Mouse (Mus musculus): ENCODE results near the gene Anapc7. TPM values are rescaled to one million over a fixed set of nuclear protein-coding genes. Genes with fewer than 3 reads are reported as not detected.

Gene Anapc7
- polyA plus RNA-seq (2017; shearing (Covaris generic)) = 10 to 100 TPM; 12.5 to 18.2 (median 16.3) TPM

DNA sequence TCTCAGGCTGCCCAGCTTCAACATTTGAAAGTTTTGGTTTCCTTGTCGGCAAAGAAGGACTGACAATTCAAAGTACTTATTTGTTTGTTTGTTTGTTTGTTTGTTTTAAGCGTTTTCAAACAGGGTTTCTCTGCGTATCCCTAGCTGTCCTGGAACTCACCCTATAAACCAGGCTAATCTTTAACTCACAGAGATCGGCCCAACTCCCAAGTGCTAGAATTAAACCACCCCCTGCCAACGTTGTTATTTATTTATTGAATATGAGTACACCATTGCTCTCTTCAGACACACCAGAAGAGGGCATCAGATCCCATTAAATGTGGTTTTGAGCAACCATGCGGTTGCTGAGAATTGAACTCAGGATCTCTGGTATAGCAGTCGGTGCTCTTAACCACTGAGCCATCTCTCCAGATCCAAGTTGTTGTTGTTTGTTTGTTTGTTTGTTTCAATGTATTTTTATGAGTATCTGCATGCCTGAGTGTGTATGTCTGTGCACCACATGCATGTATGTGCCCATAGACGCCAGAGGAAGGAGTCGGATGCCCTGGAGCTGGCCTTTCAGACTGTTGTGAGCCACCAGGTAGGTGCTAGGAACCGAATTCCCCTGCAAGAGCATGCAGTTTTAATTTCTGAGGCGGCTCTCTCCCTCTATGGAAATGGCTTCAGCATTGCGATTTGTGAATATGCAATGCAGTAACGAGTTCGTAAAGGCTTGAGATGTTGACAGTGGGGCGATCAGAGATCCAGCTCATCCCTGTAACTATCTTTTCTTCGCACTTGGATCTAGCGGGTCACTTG is at the start of gene Anapc7:
Gene Anapc7, plus strand, starts transcription at position 423 of the 798 bp plus-strand sequence.
- ATAC-seq = peak; percentile 41

DNA sequence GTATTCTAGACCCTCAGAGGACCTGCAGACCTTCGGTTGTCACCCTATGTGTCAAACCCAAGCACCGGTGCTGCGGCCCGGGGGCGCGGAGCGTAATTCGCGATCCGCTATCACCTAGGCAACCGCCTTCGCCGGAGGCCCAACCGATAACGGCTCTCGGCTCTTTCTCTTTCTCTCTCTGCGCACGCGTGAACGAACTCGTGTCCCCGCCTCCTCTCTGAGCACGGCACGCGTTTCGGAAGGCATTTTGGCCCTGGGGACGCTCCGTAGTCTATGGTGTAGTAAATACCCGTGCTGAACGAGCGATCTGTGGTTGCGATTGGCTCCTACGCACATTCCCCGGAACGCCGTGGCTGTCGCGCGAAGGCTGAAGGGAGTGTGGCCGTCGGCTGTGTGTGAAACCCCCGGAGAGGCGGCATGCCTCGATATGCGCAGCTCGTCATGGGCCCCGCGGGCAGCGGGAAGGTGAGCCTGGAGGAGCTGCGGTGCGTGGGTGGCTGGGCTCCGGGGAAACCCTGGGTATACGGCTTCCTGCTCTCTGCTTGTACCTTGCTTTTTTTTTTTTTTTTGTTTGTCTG is 49.2 kb upstream of the Anapc7 start, which contains the start of gene Fam216a:
Gene Fam216a, minus strand, starts transcription at position 173 of the 578 bp plus-strand sequence.
- ATAC-seq = peak; percentile 85

DNA sequence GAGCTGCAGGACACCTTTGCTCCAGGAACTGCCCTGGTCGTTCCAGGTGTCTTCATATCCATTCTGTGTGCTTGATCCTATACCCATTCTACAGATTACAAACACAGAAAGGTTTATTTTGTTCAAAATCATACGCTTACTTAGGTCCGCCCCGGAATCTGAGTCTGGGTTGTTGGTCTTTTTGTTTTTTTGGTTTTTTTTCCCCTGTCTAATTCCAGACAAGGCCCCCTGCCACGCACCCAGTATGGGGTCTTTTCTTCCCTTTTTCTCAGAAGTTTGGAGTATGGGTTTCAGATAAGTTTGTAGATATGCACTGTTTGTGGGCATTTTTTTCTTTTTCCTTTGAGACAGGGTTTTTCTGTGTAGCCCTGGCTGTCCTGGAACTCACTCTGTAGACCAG is 48.6 kb upstream of the Anapc7 start:
- no peak for ATAC-seq

DNA sequence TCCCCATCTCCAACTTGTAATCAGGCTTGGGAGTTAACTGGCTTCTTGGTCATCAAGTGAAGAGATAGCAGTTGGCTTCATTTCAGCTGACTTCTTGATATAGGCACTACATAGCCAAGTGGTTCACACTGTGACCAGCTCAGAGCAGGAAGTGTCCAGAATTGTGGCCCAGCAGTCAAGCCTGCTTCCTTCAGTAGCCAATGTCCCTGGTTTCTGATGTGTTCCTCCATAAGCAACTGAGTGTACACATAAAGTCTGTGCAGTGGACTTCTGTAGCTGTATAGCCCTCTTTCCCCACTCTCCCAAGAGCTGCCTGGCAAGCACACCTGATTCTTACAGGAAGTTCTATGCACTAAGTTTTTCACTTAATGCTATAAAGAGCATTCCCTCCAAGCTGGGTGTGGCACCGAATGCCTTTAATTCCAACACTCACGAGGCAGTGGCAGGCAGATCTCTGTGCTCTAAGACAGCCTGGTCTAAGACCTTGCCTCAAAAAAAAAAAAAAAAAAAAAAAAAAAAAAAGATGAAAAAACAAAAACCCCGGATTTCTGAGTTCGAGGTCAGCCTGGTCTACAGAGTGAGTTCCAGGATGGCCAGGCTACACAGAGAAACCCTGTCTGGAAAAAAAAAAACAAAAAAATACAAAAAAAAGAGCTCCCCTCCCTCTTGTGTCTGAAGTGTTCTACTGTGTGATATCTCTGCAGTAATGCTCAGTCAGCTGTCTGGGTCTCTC is 44.2 kb upstream of the Anapc7 start:
- ATAC-seq = no peak

DNA sequence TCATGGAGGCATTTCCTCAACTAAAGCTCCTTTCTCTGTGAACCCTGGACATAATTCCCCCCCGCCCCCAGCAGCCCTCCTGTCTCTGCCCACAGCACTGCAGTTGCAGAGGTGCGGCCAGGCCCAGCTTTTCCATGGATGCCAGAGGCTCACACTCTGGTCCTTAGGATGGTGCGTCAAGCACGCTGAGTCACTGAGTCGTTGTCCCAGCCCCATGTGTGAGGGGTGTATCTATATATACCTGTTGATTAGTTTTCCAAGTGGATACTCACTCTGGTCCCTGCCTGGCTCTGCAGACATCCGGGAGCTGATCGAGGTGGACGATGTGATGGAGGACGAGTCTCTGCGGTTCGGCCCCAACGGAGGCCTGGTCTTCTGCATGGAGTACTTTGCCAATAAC is 43.3 kb upstream of the Anapc7 start:
- no peak for ATAC-seq

DNA sequence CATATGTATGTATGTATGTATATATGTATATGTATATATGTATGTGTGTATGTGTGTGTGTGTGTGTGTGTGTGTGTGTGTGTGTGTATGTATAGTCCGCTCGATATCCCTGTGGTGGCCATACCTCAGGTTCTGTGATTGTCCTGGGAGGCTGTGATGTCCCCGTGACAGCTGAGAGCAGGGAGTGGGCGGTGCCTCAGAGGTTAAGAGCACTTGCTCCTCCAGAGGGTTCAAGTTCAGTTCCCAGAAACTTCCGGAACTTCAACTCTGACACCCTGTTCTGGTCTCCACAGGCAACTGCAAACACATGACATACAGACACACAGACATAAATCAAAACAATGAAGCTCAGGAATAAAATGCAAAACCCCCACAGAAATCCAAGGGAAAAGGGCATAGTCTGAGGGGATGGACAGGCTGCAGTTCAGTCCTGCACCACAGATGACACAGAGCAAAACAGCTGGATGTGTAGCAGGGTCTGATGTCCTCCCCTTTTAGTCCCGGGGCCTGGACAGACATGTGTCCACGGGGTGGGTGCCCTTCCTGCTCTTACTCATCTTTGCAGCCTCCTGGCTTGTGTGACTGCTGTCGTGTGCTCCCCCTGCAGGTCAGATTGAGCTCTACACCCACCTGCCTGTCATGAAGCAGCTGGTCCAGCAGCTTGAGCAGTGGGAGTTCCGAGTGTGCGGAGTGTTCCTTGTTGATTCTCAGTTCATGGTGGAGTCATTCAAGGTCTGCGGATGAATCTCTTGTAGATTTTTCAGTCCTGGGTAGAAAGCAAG is 41.9 kb upstream of the Anapc7 start:
- ATAC-seq = peak; percentile 73

DNA sequence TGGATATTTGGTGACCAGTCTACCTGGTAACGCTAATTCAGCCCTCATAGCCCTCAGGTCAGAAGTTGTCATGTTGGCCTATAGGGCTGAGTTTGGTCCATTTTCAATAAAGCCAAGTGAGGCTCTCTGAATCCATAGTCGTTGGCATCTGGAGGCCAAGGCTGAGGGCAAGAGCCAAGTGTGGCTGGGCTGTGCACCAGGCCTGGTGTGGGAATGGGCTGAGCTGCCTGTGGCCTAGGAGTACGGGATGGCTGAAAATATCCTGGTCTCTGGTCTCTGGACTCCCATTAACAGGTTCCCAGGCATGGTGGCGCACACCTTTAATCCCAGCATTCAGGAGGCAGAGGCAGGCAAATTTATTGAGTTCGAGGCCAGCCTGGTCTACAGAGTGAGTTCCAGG is 31.5 kb upstream of the Anapc7 start:
- no peak for ATAC-seq

DNA sequence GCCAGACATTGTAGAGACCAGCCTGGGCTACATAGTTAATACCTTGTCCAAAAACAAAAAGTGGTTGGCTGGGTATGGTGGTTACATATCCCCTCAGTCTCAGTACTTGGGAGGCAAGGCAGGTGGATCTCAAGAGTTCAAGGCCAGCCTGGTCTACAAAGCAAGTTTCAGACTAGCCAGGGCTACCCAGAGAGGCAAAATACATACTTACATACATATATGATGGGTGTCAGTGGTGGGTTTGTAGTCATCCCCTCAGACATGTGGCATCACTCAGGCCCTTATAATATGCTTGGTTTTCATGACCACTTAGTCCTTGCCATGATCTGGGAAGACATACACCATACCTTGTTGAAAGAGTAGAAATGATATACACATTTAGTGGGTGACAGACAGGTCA is 30.8 kb upstream of the Anapc7 start:
- ATAC-seq = no peak

GRCm38 (mm10) chr5:122391178-122391785 is 30.2 kb upstream of the Anapc7 start:
- no peak for ATAC-seq

DNA sequence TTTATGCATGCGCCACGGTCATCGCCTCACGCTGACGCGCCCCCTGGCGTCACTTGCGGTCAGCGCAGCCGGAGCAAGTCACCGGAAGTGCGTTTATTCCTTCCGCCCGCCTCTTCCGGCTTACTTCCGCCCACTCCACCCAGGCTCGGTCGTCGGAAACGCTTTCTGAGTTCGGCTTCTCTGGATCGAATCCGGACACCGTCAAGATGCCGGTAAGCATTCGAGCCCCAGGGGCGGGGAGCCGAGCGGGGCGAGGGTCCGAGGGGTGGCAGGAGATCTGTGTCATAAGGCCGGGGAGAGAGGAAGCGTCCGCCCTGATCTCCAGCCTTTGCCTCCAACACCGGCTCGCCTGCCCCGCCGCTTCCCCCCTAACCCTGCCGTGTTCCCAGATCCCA is 29.7 kb upstream of the Anapc7 start, which contains the start of gene Arpc3:
Gene Arpc3, plus strand, starts transcription at position 93 of the 395 bp plus-strand sequence.
- peak; percentile 86 for ATAC-seq

GRCm38 (mm10) chr5:122392227-122393004 is 29.1 kb upstream of the Anapc7 start:
- ATAC-seq = peak; percentile 26

- ATAC-seq = peak; percentile 40
Measured at GRCm38 (mm10) chr5:122393887-122394286, 27.6 kb upstream of the Anapc7 start.

DNA sequence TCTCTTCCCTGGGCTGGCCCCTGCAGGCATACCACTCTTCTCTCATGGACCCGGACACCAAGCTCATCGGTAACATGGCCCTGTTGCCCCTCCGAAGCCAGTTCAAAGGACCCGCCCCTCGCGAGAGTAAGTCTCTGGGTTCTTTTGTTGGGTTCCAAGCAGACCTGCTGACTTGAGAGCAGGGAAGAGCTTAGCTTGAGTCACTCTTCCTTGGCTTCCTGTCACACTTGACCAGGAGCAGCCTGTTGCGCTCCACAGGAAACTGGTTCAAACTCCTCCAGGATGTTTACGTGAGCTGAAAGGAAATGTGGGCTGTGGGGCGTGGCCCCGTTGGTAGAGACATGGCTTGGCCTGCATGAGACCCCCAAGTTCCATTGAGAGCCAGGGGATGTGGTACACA is 24.7 kb upstream of the Anapc7 start:
- no peak for ATAC-seq

GRCm38 (mm10) chr5:122397495-122397894 is 24.0 kb upstream of the Anapc7 start:
- ATAC-seq = no peak

- ATAC-seq = no peak
Measured at GRCm38 (mm10) chr5:122399871-122400270, 21.6 kb upstream of the Anapc7 start.

- ATAC-seq = no peak
Measured at GRCm38 (mm10) chr5:122400628-122401302, 20.7 kb upstream of the Anapc7 start.

DNA sequence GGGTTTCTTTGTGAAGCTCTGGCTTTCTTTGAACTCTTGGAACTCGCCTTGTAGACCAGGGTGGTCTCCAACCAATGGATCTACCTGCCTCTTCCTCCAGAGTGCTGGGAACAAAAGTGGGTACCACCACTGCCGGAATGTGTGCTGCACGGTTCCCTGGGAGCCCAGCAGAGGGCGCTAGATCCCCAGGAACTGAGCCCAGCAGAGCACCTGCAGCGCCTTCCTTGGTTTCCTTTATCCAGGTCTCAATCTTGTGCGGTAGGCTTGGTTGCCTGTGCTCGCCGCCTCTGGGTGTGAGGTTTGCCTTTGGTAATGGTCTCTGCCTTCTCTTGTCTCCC is 20.2 kb upstream of the Anapc7 start:
- ATAC-seq = peak; percentile 67

DNA sequence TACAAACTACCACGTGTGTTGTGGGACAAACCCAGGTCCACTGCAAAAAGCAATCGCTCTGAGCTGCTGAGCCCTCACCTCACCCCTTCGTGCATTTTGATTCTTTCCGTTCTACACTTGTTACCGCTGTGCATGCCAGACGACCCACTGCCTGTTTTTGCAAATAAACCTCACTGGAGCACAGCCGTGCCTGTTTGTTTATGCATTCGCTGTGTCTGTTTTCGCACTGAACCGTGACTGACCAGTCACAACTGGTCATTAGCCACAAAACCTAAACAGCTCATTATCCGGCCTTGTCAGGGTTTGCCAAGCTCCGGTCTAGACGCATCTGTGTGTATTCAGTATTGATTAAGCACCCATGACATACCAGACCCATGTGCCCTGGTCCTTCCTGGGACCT is 19.3 kb upstream of the Anapc7 start:
- ATAC-seq = no peak

- no peak for ATAC-seq
Measured at GRCm38 (mm10) chr5:122402772-122403171, 18.7 kb upstream of the Anapc7 start.

GRCm38 (mm10) chr5:122403362-122403761 is 18.1 kb upstream of the Anapc7 start:
- ATAC-seq = no peak

DNA sequence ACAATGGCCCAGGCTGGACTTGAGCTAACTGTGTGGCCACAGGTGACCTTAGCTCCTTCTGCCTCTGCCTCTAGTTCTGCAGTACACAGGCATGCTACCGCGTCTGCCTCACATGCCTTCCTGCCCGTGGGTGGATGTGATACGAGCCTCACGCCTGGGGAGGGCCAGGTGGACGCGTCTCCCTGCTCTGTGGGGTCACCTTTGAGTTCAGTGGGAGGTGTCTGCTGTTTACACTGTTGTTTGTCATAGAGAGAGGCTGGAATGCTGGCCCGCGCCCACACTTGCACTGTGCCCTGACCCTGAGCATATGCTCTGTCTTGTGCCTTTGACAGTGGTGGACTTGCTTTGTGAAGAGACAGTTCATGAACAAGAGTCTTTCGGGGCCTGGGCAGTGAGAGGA is 16.0 kb upstream of the Anapc7 start:
- no peak for ATAC-seq
